Mouse (Mus musculus) MEL (cell line): ENCODE measurements around the gene Ppp1r9b. TPM values are rescaled to one million over a fixed set of nuclear protein-coding genes. Genes with fewer than 3 reads are reported as not detected.

Experiments used
- DNase-seq: peaks from one replicate; pipeline ENCODE4 v3.0.0; 2011; ENCODE audit warnings: low read depth, low spot score
- H3K27ac ChIP-seq: 2 replicates; pipeline ENCODE4 v1.5.1; 2012; ENCODE audit warnings: low read depth, mild to moderate bottlenecking, control low read depth, low read length, moderate library complexity; ENCODE audit not compliant: control insufficient read depth
- H3K27me3 ChIP-seq, 2 experiments: fragments of 150-350 bp in 1 of 2; sonication (generic) in 1 of 2; 2 replicates each; pipeline ENCODE4 v1.6.1; 2012; ENCODE audit warnings: low read length in 2 of 2, mild to moderate bottlenecking in 2 of 2, improper control_type of control experiment in 1 of 2, moderate library complexity in 1 of 2; ENCODE audit not compliant: insufficient read depth in 2 of 2, control insufficient read depth in 1 of 2
- H3K36me3 ChIP-seq, 2 experiments: 2 replicates each; pipeline ENCODE4 v1.6.1; 2012 to 2014; ENCODE audit warnings: low read length in 2 of 2, improper control_type of control experiment in 1 of 2, inconsistent platforms in 1 of 2, mild to moderate bottlenecking in 1 of 2; ENCODE audit not compliant: insufficient read depth in 2 of 2, control insufficient read depth in 1 of 2
- H3K4me1 ChIP-seq, 2 experiments: fragments of 150-350 bp in 1 of 2; sonication (generic) in 1 of 2; 2 replicates each; pipeline ENCODE4 v1.6.1; 2012; ENCODE audit warnings: low read length in 2 of 2, improper control_type of control experiment in 1 of 2, mild to moderate bottlenecking in 1 of 2; ENCODE audit not compliant: insufficient read depth in 2 of 2, control insufficient read depth in 1 of 2
- H3K4me3 ChIP-seq, 2 experiments: fragments of 150-350 bp in 1 of 2; sonication (generic) in 1 of 2; 2 replicates each; pipeline ENCODE4 v1.5.1; 2012; ENCODE audit warnings: low read depth in 2 of 2, low read length in 2 of 2, mild to moderate bottlenecking in 2 of 2, moderate library complexity in 2 of 2, control low read depth in 1 of 2, improper control_type of control experiment in 1 of 2; ENCODE audit not compliant: control insufficient read depth in 1 of 2, insufficient read depth in 1 of 2
- H3K79me2 ChIP-seq: 2 replicates; pipeline ENCODE4 v1.6.1; 2012; ENCODE audit warnings: mild to moderate bottlenecking, low read length, moderate library complexity; ENCODE audit not compliant: control insufficient read depth, poor library complexity, insufficient read depth
- H3K9ac ChIP-seq: 2 replicates; pipeline ENCODE4 v1.6.1; 2012; ENCODE audit warnings: low read depth, mild to moderate bottlenecking, control low read depth, low read length, moderate library complexity; ENCODE audit not compliant: control insufficient read depth, poor library complexity, severe bottlenecking
- H3K9me3 ChIP-seq: fragments of 150-350 bp; sonication (generic); replicated peaks from 2 replicates; pipeline ENCODE4 v1.6.1; 2012; ENCODE audit warnings: mild to moderate bottlenecking, low read length, improper control_type of control experiment, moderate library complexity; ENCODE audit not compliant: insufficient read depth
- BHLHE40 ChIP-seq: IDR thresholded peaks from 2 replicates; pipeline ENCODE4 v1.6.1; 2012; ENCODE audit warnings: low read depth, mild to moderate bottlenecking, inconsistent platforms, low read length, improper control_type of control experiment, borderline replicate concordance
- CHD1 ChIP-seq: IDR thresholded peaks from 2 replicates; pipeline ENCODE4 v1.6.1; 2012; ENCODE audit warnings: low read depth, mild to moderate bottlenecking, inconsistent platforms, low read length, improper control_type of control experiment
- CHD2 ChIP-seq: IDR thresholded peaks from 2 replicates; pipeline ENCODE4 v1.6.1; 2011; ENCODE audit warnings: low read length, improper control_type of control experiment
- CTCF ChIP-seq, 3 experiments: IDR thresholded peaks in 2 of 3; conservative IDR thresholded peaks in 1 of 3; 2 replicates each; pipeline ENCODE4 v1.5.1; 2011 to 2012; ENCODE audit warnings: low read length in 3 of 3, low read depth in 2 of 3, mild to moderate bottlenecking in 2 of 3, improper control_type of control experiment in 1 of 3, inconsistent platforms in 1 of 3, mixed read lengths in 1 of 3, moderate library complexity in 1 of 3; ENCODE audit not compliant: control insufficient read depth in 1 of 3, insufficient read depth in 1 of 3, poor library complexity in 1 of 3, severe bottlenecking in 1 of 3
- E2F4 ChIP-seq: IDR thresholded peaks from 2 replicates; pipeline ENCODE4 v1.6.1; 2011; ENCODE audit warnings: low read depth, low read length, improper control_type of control experiment, borderline replicate concordance
- ELF1 ChIP-seq: IDR thresholded peaks from 2 replicates; pipeline ENCODE4 v1.6.1; 2014; ENCODE audit warnings: low read depth, mild to moderate bottlenecking, inconsistent platforms, low read length, improper control_type of control experiment, moderate library complexity
- EP300 ChIP-seq, 2 experiments: IDR thresholded peaks; 2 replicates each; pipeline ENCODE4 v1.6.1; 2011; ENCODE audit warnings: improper control_type of control experiment in 2 of 2, low read length in 2 of 2, low read depth in 1 of 2, mild to moderate bottlenecking in 1 of 2
- ETS1 ChIP-seq: IDR thresholded peaks from 2 replicates; pipeline ENCODE4 v1.6.1; 2012; ENCODE audit warnings: low read depth, mild to moderate bottlenecking, inconsistent platforms, low read length, improper control_type of control experiment, moderate library complexity
- GABPA ChIP-seq: IDR thresholded peaks from 2 replicates; pipeline ENCODE4 v1.6.1; 2012; ENCODE audit warnings: low read depth, mild to moderate bottlenecking, inconsistent platforms, low read length, improper control_type of control experiment, moderate library complexity
- GATA1 ChIP-seq: IDR thresholded peaks from 2 replicates; pipeline ENCODE4 v1.6.1; 2011; ENCODE audit warnings: low read depth, low read length, improper control_type of control experiment
- HCFC1 ChIP-seq: IDR thresholded peaks from 2 replicates; pipeline ENCODE4 v1.6.1; 2012; ENCODE audit warnings: low read depth, mild to moderate bottlenecking, inconsistent platforms, low read length, improper control_type of control experiment, moderate library complexity
- JUND ChIP-seq: IDR thresholded peaks from 2 replicates; pipeline ENCODE4 v1.6.1; 2011; ENCODE audit warnings: low read depth, mild to moderate bottlenecking, improper control_type of control experiment, low read length
- KAT2A ChIP-seq: conservative IDR thresholded peaks from 2 replicates; pipeline ENCODE4 v1.6.1; 2012; ENCODE audit warnings: low read depth, low read length, improper control_type of control experiment, inconsistent platforms
- MAFK ChIP-seq: IDR thresholded peaks from 2 replicates; pipeline ENCODE4 v1.6.1; 2011; ENCODE audit warnings: low read depth, mild to moderate bottlenecking, low read length, improper control_type of control experiment, borderline replicate concordance
- MAX ChIP-seq: IDR thresholded peaks from 2 replicates; pipeline ENCODE4 v1.6.1; 2011; ENCODE audit warnings: low read length, improper control_type of control experiment
- MEF2A ChIP-seq: IDR thresholded peaks from 2 replicates; pipeline ENCODE4 v1.6.1; 2014; ENCODE audit warnings: low read depth, mild to moderate bottlenecking, inconsistent platforms, low read length, improper control_type of control experiment; ENCODE audit not compliant: poor library complexity, insufficient replicate concordance, severe bottlenecking; ENCODE audit errors: extremely low read depth
- MYB ChIP-seq: IDR thresholded peaks from 2 replicates; pipeline ENCODE4 v1.6.1; 2011; ENCODE audit warnings: mild to moderate bottlenecking, low read depth, low read length, improper control_type of control experiment
- MYC ChIP-seq: IDR thresholded peaks from 2 replicates; pipeline ENCODE4 v1.6.1; 2011; ENCODE audit warnings: low read depth, mild to moderate bottlenecking, low read length, improper control_type of control experiment, moderate library complexity
- NELFE ChIP-seq: IDR thresholded peaks from 2 replicates; pipeline ENCODE4 v1.6.1; 2011; ENCODE audit warnings: low read depth, low read length, improper control_type of control experiment
- NRF1 ChIP-seq: IDR thresholded peaks from 2 replicates; pipeline ENCODE4 v1.6.1; 2014; ENCODE audit warnings: low read depth, mild to moderate bottlenecking, inconsistent platforms, low read length, improper control_type of control experiment, moderate library complexity; ENCODE audit not compliant: poor library complexity, insufficient read depth, severe bottlenecking
- POLR2A ChIP-seq, 2 experiments: IDR thresholded peaks; 2 replicates each; pipeline ENCODE4 v1.6.1; 2011 to 2012; ENCODE audit warnings: low read length in 2 of 2, mild to moderate bottlenecking in 2 of 2, control low read depth in 1 of 2, improper control_type of control experiment in 1 of 2, low read depth in 1 of 2, moderate library complexity in 1 of 2; ENCODE audit not compliant: control insufficient read depth in 1 of 2, insufficient read depth in 1 of 2, poor library complexity in 1 of 2
- POLR2AphosphoS2 ChIP-seq: IDR thresholded peaks from 2 replicates; pipeline ENCODE4 v1.6.1; 2011; ENCODE audit warnings: low read length, improper control_type of control experiment
- POLR2AphosphoS5 ChIP-seq: IDR thresholded peaks from 2 replicates; pipeline ENCODE4 v1.6.1; 2012; ENCODE audit warnings: low read depth, borderline replicate concordance, mild to moderate bottlenecking, inconsistent platforms, low read length, moderate library complexity, mixed read lengths
- RAD21 ChIP-seq: IDR thresholded peaks from 2 replicates; pipeline ENCODE4 v1.6.1; 2011; ENCODE audit warnings: mild to moderate bottlenecking, low read depth, low read length, improper control_type of control experiment
- RCOR1 ChIP-seq: IDR thresholded peaks from 2 replicates; pipeline ENCODE4 v1.6.1; 2012; ENCODE audit warnings: low read depth, mild to moderate bottlenecking, inconsistent platforms, low read length, improper control_type of control experiment
- SIN3A ChIP-seq: IDR thresholded peaks from 2 replicates; pipeline ENCODE4 v1.6.1; 2012; ENCODE audit warnings: low read length, improper control_type of control experiment, inconsistent platforms
- SMC3 ChIP-seq: IDR thresholded peaks from 2 replicates; pipeline ENCODE4 v1.6.1; 2011; ENCODE audit warnings: low read depth, low read length, improper control_type of control experiment
- TAL1 ChIP-seq: IDR thresholded peaks from 2 replicates; pipeline ENCODE4 v1.6.1; 2012; ENCODE audit warnings: mild to moderate bottlenecking, inconsistent platforms, low read length, moderate library complexity, mixed read lengths
- TBP ChIP-seq: IDR thresholded peaks from 2 replicates; pipeline ENCODE4 v1.8.0; 2011; ENCODE audit warnings: low read depth, low read length, improper control_type of control experiment
- TCF12 ChIP-seq: IDR thresholded peaks from 2 replicates; pipeline ENCODE4 v1.6.1; 2014; ENCODE audit warnings: low read depth, mild to moderate bottlenecking, inconsistent platforms, low read length, improper control_type of control experiment, moderate library complexity
- UBTF ChIP-seq: IDR thresholded peaks from 2 replicates; pipeline ENCODE4 v1.6.1; 2012; ENCODE audit warnings: low read depth, mild to moderate bottlenecking, inconsistent platforms, low read length, improper control_type of control experiment, moderate library complexity, borderline replicate concordance; ENCODE audit not compliant: insufficient read depth
- USF1 ChIP-seq: IDR thresholded peaks from 2 replicates; pipeline ENCODE4 v1.6.1; 2014; ENCODE audit warnings: low read depth, mild to moderate bottlenecking, inconsistent platforms, low read length, improper control_type of control experiment, moderate library complexity
- USF2 ChIP-seq, 2 experiments: IDR thresholded peaks; 2 replicates each; pipeline ENCODE4 v1.6.1; 2011 to 2012; ENCODE audit warnings: improper control_type of control experiment in 2 of 2, low read length in 2 of 2, borderline replicate concordance in 1 of 2, inconsistent platforms in 1 of 2, low read depth in 1 of 2, mild to moderate bottlenecking in 1 of 2; ENCODE audit not compliant: insufficient read depth in 1 of 2
- ZC3H11A ChIP-seq: IDR thresholded peaks from 2 replicates; pipeline ENCODE4 v1.6.1; 2012; ENCODE audit warnings: low read depth, mild to moderate bottlenecking, inconsistent platforms, low read length, improper control_type of control experiment
- ZKSCAN1 ChIP-seq: IDR thresholded peaks from 2 replicates; pipeline ENCODE4 v1.6.1; 2012; ENCODE audit warnings: low read depth, mild to moderate bottlenecking, inconsistent platforms, low read length, improper control_type of control experiment, moderate library complexity
- ZMIZ1 ChIP-seq: IDR thresholded peaks from 2 replicates; pipeline ENCODE4 v1.6.1; 2012; ENCODE audit warnings: low read depth, mild to moderate bottlenecking, inconsistent platforms, low read length, improper control_type of control experiment, moderate library complexity
- ZNF384 ChIP-seq: IDR thresholded peaks from 2 replicates; pipeline ENCODE4 v1.6.1; 2012; ENCODE audit warnings: low read depth, mild to moderate bottlenecking, inconsistent platforms, low read length, improper control_type of control experiment
- polyA plus RNA-seq, 2 experiments: library from polyadenylated mRNA; stranded (reverse) in 1 of 2; unstranded in 1 of 2; fragments of >175 nt in 1 of 2; fragments of >200 nt in 1 of 2; gene quantifications; 2 replicates each; pipeline versions ENCODE4 v1.2.1 to v1.2.4; 2012; ENCODE audit warnings: low replicate concordance in 2 of 2, low read depth in 1 of 2; ENCODE audit not compliant: insufficient read length in 2 of 2, insufficient read depth in 1 of 2, missing spikeins in 1 of 2
- total RNA-seq: library from RNA; depleted of rRNA; stranded (reverse); fragments of 300-350 nt; gene quantifications from 2 replicates; pipeline ENCODE4 v1.2.3, GENCODE M21; 2012

The Ppp1r9b gene
- total and polyA plus RNA-seq, 3 experiments = 47.0 to 169 (median 150) TPM

DNA sequence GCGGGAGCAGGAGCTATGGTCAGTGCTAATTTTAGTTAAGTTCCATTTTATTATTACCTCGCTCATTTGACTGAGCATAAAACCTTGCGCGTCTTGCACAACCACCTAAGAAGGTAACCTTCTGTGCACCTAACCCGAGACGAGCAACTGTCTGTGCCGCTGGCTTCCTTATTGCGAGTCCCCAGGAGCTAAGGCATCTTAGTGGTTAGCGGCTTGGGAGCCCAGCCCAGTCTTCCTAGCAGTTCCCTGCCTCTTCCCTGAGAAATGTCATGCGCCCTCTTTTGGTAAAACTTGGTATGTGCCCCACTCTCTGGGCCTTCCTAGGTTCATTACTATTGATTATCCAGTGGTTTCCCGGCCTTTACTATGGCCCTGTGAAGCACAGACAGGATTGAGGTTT is 51.3 kb downstream of the Ppp1r9b start:
- peak overlapping the region; percentile 49 to 74 for H3K4me3 ChIP-seq
- H3K4me1 ChIP-seq = peaks cover 0 to 7% of the 10 kb centered on the region in 2 experiments; a peak in 2 of 4 replicates
- no peaks in the 10 kb centered on the region for H3K9me3 ChIP-seq
- no peaks in the 10 kb centered on the region for H3K79me2 ChIP-seq
- H3K27ac ChIP-seq = no peak overlapping the region
- DNase-seq = peak; percentile 91
- 0 out of 4 replicates have a peak, but pooled peaks cover 0 to 3% of the 10 kb centered on the region in 2 experiments for H3K27me3 ChIP-seq
- H3K9ac ChIP-seq = peak overlapping the region; percentile 33
- no peaks in the 10 kb centered on the region; a peak in 1 of 4 replicates for H3K36me3 ChIP-seq
- TF ChIP-seq MAFK (no peak), E2F4 (no peak), POLR2A (IDR thresholded peaks at IDR 0.05; ENCODE audit: control insufficient read depth in 1 of 2, insufficient read depth in 1 of 2, low read depth in 1 of 2, low read length in 2 of 2, poor library complexity in 1 of 2) (no peak), MYB (no peak), SMC3 (peak; percentile 81), RCOR1 (peak; percentile 64; the same call in 1 of the 2 replicates), MYC (no peak), EP300 (IDR thresholded peaks at IDR 0.05; ENCODE audit: low read depth in 1 of 2, low read length in 2 of 2) (no peak), TBP (0 out of 2 replicates have a peak, but pooled peaks have one; percentile 24), CHD1 (no peak), MAX (no peak), MEF2A (no peak), USF1 (peak; percentile 43; the same call in 1 of the 2 replicates), CHD2 (no peak), ZMIZ1 (no peak), USF2 (IDR thresholded peaks at IDR 0.05; ENCODE audit: borderline replicate concordance in 1 of 2, insufficient read depth in 1 of 2, low read depth in 1 of 2, low read length in 2 of 2) (no peak), TAL1 (no peak), TCF12 (no peak), ZNF384 (no peak), POLR2AphosphoS2 (no peak), BHLHE40 (no peak), CTCF (IDR thresholded peaks at IDR 0.05 in 2 of 3, conservative IDR thresholded peaks at IDR 0.05 in 1 of 3; ENCODE audit: control insufficient read depth in 1 of 3, insufficient read depth in 1 of 3, low read depth in 2 of 3, low read length in 3 of 3, poor library complexity in 1 of 3, severe bottlenecking in 1 of 3) (peak; percentile 66 to 93 (median 80)), ETS1 (no peak), HCFC1 (0 out of 2 replicates have a peak, but pooled peaks have one; percentile 53), SIN3A (peak; percentile 75; the same call in 1 of the 2 replicates), NRF1 (0 out of 2 replicates have a peak, but pooled peaks have one; percentile 29), POLR2AphosphoS5 (no peak), UBTF (no peak), GABPA (no peak), GATA1 (no peak), KAT2A (no peak), JUND (no peak), NELFE (no peak; the same call in 1 of the 2 replicates), ELF1 (peak; percentile 63; the same call in 1 of the 2 replicates), ZC3H11A (peak; percentile 67), ZKSCAN1 (no peak), RAD21 (peak; percentile 74)
